Mouse (Mus musculus) ES-E14 (cell line): ENCODE results near the gene Sox1. TPM values are rescaled to one million over a fixed set of nuclear protein-coding genes. Genes with fewer than 3 reads are reported as not detected.

Experiments
- DNase-seq: peaks from one replicate; pipeline ENCODE4 v3.0.0-alpha.2; 2013; ENCODE audit warnings: low read depth, low spot score
- H3K27ac ChIP-seq: 2 replicates; pipeline ENCODE4 v1.5.1; 2012; ENCODE audit warnings: low read depth, mild to moderate bottlenecking, low read length, moderate library complexity, mixed read lengths; ENCODE audit not compliant: poor library complexity, insufficient read depth, severe bottlenecking
- H3K36me3 ChIP-seq: 2 replicates; pipeline ENCODE4 v1.6.1; 2012; ENCODE audit warnings: mild to moderate bottlenecking, low read length, moderate library complexity, mixed read lengths; ENCODE audit not compliant: control insufficient read depth, poor library complexity, insufficient read depth, severe bottlenecking
- H3K4me1 ChIP-seq, 2 experiments: fragments of 150-350 bp in 1 of 2; sonication (generic) in 1 of 2; 2 replicates each; pipeline ENCODE4 v1.6.1; 2012; ENCODE audit warnings: low read length in 2 of 2, mild to moderate bottlenecking in 1 of 2, mixed read lengths in 1 of 2; ENCODE audit not compliant: control insufficient read depth in 2 of 2, insufficient read depth in 2 of 2, poor library complexity in 1 of 2
- H3K4me3 ChIP-seq, 2 experiments: fragments of 150-350 bp in 1 of 2; sonication (generic) in 1 of 2; 2 replicates each; pipeline ENCODE4 v1.5.1; 2012; ENCODE audit warnings: low read length in 2 of 2, low read depth in 1 of 2, mild to moderate bottlenecking in 1 of 2, mixed read lengths in 1 of 2; ENCODE audit not compliant: insufficient read depth in 1 of 2, poor library complexity in 1 of 2, severe bottlenecking in 1 of 2
- H3K9ac ChIP-seq: 2 replicates; pipeline ENCODE4 v1.6.1; 2012; ENCODE audit warnings: low read depth, mild to moderate bottlenecking, low read length, mixed read lengths; ENCODE audit not compliant: poor library complexity, insufficient read depth, severe bottlenecking
- H3K9me3 ChIP-seq: fragments of 150-350 bp; sonication (generic); 2 replicates; pipeline ENCODE4 v1.6.1; 2012; ENCODE audit warnings: low read depth, mild to moderate bottlenecking, low read length; ENCODE audit not compliant: control insufficient read depth, insufficient read depth
- CHD2 ChIP-seq: IDR thresholded peaks from 2 replicates; pipeline ENCODE4 v1.6.1; 2014; ENCODE audit warnings: mild to moderate bottlenecking, low read depth, low read length, inconsistent platforms
- HCFC1 ChIP-seq: IDR thresholded peaks from 2 replicates; pipeline ENCODE4 v1.6.1; 2012; ENCODE audit warnings: low read length, inconsistent platforms, borderline replicate concordance; ENCODE audit not compliant: insufficient read depth
- MAFK ChIP-seq: IDR thresholded peaks from 2 replicates; pipeline ENCODE4 v1.6.1; 2014; ENCODE audit warnings: mild to moderate bottlenecking, low read depth, low read length, inconsistent platforms; ENCODE audit not compliant: insufficient read depth
- ZC3H11A ChIP-seq: IDR thresholded peaks from 2 replicates; pipeline ENCODE4 v1.6.1; 2012; ENCODE audit warnings: low read depth, mild to moderate bottlenecking, inconsistent platforms, low read length, borderline replicate concordance
- ZNF384 ChIP-seq: IDR thresholded peaks from 2 replicates; pipeline ENCODE4 v1.6.1; 2012; ENCODE audit warnings: low read depth, low read length, inconsistent platforms
- in situ Hi-C, 2 experiments: fragments of 600-800 bp; cut with MboI; formaldehyde crosslinking; loops; one replicate each; pipeline ENCODE4 v1.15.1; 2025; ENCODE audit warnings: low sequenced_read_pairs in 2 of 2, inconsistent platforms in 1 of 2; ENCODE audit not compliant: unreplicated experiment in 2 of 2
- total RNA-seq: library from RNA; depleted of rRNA; stranded (reverse); fragments of 300-350 nt; gene quantifications from 2 replicates; pipeline ENCODE4 v1.2.3, GENCODE M21; 2012

The Sox1 gene
- total RNA-seq, 1 experiment, result 1.0 TPM

DNA sequence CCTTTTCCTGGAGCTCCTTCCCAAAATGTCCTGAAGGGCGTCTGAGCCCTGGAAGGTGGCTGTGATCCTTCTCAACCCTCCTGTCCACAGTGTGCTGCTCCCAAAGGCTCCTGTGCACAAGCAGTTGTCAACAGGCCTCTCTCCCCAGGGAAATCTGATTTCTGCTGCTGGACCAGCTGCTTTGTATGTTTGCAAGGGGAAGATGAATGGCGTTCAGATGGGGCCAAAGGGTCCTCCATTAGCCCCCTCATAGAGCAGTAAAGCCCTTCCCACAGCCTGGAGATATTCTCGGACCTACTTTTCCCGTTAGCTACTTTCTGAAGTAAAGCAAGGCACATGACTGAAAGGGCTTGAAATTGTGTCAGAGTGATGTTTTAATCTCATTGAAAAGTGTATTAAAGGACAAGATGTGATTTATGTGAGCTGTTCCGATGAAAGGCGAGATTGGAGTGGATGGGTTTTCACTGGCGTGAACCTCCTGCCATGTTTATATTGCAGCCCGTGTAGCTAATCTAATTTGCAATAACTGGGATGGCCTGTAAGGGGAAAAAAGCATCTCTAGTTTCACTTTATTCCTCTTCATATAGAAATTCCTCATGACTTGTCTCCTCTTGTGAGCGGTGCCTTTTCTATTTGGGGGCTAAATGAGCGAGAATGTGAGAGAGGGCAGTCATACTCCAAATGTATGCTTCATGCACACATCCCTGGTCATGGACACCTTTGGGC lies 6.5 kb upstream of the Sox1 start:
- in situ Hi-C loops, result loop anchor here (25.0 kb wide), 2 partner anchors 901 to 1076 kb away; partner anchors contain the start of genes Col4a1 (in 2 of the 2), Col4a2 (in 2 of the 2), Naxd (in 1 of the 2) and Rab20 (in 1 of the 2)
- H3K36me3 ChIP-seq, result no peaks in the 10 kb centered on the region
- H3K9ac ChIP-seq, result no peak overlapping the region
- TF ChIP-seq HCFC1 (no peak), ZC3H11A (no peak), CHD2 (no peak), ZNF384 (no peak), MAFK (no peak)
- no peak for DNase-seq
- H3K4me3 ChIP-seq, result no peak overlapping the region
- H3K9me3 ChIP-seq, result no peaks in the 10 kb centered on the region
- no peak overlapping the region for H3K27ac ChIP-seq
- H3K4me1 ChIP-seq, result peaks cover 0 to 1% of the 10 kb centered on the region in 2 experiments; a peak in 1 of 4 replicates

DNA sequence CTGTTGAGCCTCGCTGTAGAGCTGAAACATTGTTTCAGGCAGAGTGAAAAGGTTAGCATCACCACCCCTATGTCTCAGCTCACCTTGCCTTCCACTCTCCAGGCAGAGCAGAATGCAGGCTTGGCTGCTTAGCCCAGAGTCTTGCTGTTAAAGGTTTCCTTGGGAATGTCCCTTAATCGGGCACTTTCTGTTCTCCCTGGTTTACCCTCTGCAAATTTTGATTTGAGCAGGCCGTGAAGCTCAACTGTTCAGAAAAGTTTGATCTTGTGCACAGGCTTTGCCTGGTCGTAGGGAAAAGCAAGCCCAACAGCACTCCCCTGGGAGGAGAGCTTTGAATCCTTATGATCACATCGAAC lies 6.0 kb upstream of the Sox1 start:
- DNase-seq, result no peak
- Histone ChIP-seq H3K4me3 (no peak overlapping the region), H3K27ac (no peak overlapping the region), H3K9me3 (no peaks in the 10 kb centered on the region), H3K36me3 (no peaks in the 10 kb centered on the region), H3K9ac (no peak overlapping the region), H3K4me1 (peaks cover 0 to under 1% of the 10 kb centered on the region in 2 experiments; a peak in 1 of 4 replicates)
- in situ Hi-C loops, result loop anchor here (25.0 kb wide), 2 partner anchors 902 to 1077 kb away; partner anchors contain the start of genes Col4a1 (in 2 of the 2), Col4a2 (in 2 of the 2), Naxd (in 1 of the 2) and Rab20 (in 1 of the 2)
- no peak for TF ChIP-seq MAFK
- no peak for TF ChIP-seq HCFC1
- TF ChIP-seq ZNF384, result no peak
- no peak for TF ChIP-seq ZC3H11A
- no peak for TF ChIP-seq CHD2

DNA sequence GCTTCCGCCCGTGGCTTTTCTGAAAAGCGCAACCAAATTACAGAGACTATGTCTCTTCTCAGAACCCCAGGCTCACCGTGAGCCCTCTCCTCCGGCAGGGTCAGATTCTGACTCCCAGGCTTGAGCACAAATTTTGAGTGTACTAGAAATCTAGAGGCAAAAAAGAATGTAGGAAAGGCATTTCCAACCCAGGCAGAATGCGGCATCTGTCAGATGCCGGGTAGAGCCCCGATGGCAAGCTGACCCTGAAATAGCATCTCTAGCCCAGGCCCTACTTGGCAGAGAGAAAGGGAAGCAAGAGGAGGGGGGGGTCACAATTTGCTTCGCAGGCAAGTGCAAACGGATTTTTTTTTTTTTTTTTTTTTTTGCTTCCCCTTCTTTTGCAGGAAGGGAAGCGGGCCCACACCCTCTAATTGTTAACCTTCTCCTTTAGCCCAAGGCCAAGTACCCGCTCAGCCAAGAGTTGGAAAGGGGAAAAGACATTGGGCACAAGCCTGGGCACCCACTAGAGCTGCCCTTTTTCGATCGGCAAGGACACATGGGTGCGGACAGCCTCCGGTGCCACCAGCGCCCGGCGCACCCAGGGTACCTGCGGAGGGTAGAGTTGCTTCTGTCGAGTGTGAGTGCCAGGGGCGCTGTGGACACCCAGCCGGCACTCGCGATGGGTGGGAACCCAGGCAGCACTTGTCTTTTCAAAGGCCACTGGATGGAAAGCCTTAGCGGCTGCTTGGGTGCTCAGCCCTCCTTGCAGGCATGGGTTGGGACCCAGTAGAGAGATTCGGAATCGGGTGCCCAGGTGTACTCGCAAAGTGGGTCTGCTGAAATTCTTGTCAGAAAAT lies 5.1 kb upstream of the Sox1 start:
- no peak for DNase-seq
- Histone ChIP-seq H3K9me3 (no peaks in the 10 kb centered on the region), H3K36me3 (no peaks in the 10 kb centered on the region), H3K9ac (no peak overlapping the region), H3K4me3 (no peak overlapping the region; a peak in 1 of 4 replicates), H3K4me1 (no peaks in the 10 kb centered on the region), H3K27ac (no peak overlapping the region)
- in situ Hi-C loops, result loop anchor here (5.0 to 25.0 kb wide), 3 partner anchors 172 to 1078 kb away; partner anchors contain the start of genes Col4a1 (in 2 of the 2), Col4a2 (in 2 of the 2), Naxd (in 1 of the 2) and Rab20 (in 1 of the 2)
- TF ChIP-seq ZNF384 (peak; percentile 67; the same call in 1 of the 2 replicates), HCFC1 (no peak)

DNA sequence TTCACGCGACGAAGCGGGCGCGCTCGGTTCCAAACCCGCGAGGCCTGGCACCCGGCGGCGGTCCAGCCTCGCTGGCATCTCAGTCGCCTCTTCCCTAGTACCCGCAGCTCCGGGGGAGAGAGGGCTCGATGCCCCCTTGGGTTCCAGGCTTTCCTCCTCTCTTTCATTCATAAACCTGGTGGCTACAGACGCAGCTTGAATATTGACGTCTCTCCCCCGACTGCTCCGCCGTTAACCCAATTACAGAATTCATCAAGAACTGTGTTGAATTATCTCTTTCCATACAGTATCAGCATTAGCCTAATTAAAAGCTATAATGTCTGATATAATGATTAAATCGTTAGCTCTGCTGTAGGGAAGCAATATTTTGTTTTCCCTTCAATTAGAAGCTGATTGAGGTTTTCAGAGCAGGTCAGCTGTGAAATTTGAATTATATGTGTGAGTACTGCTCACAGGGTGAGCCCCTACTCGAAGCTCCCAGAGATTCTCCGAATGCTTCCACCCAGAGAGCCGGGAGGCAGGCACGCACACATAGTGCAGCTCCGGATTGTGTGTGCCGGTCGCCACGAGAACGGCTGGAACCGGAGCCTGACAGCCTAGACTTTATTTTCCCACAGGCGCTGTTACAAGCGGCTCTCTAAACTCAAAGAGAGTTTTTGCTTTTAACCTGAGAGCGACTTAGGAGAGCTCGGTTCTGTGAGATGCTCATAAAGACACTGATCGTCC lies 4.3 kb upstream of the Sox1 start:
- no peak for DNase-seq
- in situ Hi-C loops, result loop anchor here (5.0 to 25.0 kb wide), 3 partner anchors 171 to 1079 kb away; partner anchors contain the start of genes Col4a1 (in 2 of the 2), Col4a2 (in 2 of the 2), Naxd (in 1 of the 2) and Rab20 (in 1 of the 2)
- no peak overlapping the region for H3K9ac ChIP-seq
- TF ChIP-seq HCFC1 (no peak), ZNF384 (no peak), MAFK (no peak)
- 0 out of 4 replicates have a peak, but pooled peaks cover 0 to under 1% of the 10 kb centered on the region in 2 experiments for H3K4me1 ChIP-seq
- H3K9me3 ChIP-seq, result no peaks in the 10 kb centered on the region
- H3K4me3 ChIP-seq, result no peak overlapping the region; a peak in 1 of 4 replicates
- H3K27ac ChIP-seq, result no peak overlapping the region
- H3K36me3 ChIP-seq, result no peaks in the 10 kb centered on the region
